Mouse (Mus musculus): ENCODE results near the gene Tor1aip1.
"Not testable (repeated sequence)": the region's sequence is repeated elsewhere in the genome, so short reads cannot be mapped to it uniquely, and the experiment has no call there.

Tor1aip1 gene

GRCm38 (mm10) chr1:156035930-156036737 is at the start of gene Tor1aip1:
Tor1aip1 (minus strand) TSS chr1:156036480.
- peak; percentile 94 for DNase-seq (ENCODE audit: low read depth)

- DNase-seq (ENCODE audit: low read depth), result peak; percentile 41
These were observed 49.5 kb upstream of the Tor1aip1 start for GRCm38 (mm10) chr1:156085770-156086169.

GRCm38 (mm10) chr1:156084603-156085002 is 48.3 kb upstream of the Tor1aip1 start:
- DNase-seq (ENCODE audit: low read depth), result no peak

- DNase-seq (ENCODE audit: low read depth), result no peak
These were observed 41.4 kb upstream of the Tor1aip1 start for GRCm38 (mm10) chr1:156077655-156078054.

GRCm38 (mm10) chr1:156076474-156076873 is 40.2 kb upstream of the Tor1aip1 start:
- no peak for DNase-seq (ENCODE audit: low read depth)

GRCm38 (mm10) chr1:156074575-156074974 is 38.3 kb upstream of the Tor1aip1 start:
- no peak for DNase-seq (ENCODE audit: low read depth)

GRCm38 (mm10) chr1:156073169-156073821 is 37.0 kb upstream of the Tor1aip1 start:
- DNase-seq (ENCODE audit: low read depth), result no peak

- no peak for DNase-seq (ENCODE audit: low read depth)
These were observed 33.8 kb upstream of the Tor1aip1 start for GRCm38 (mm10) chr1:156070106-156070505.

- DNase-seq (ENCODE audit: low read depth), result no peak
These were observed 29.9 kb upstream of the Tor1aip1 start for GRCm38 (mm10) chr1:156066133-156066532.

GRCm38 (mm10) chr1:156062193-156062592 is 25.9 kb upstream of the Tor1aip1 start:
- no peak for DNase-seq (ENCODE audit: low read depth)

- DNase-seq (ENCODE audit: low read depth), result no peak
These were observed 21.9 kb upstream of the Tor1aip1 start for GRCm38 (mm10) chr1:156058207-156058606.

GRCm38 (mm10) chr1:156046688-156047087 is 10.4 kb upstream of the Tor1aip1 start:
- no peak for DNase-seq (ENCODE audit: low read depth)

- DNase-seq (ENCODE audit: low read depth), result no peak
These were observed 7.9 kb upstream of the Tor1aip1 start for GRCm38 (mm10) chr1:156044211-156044611.

GRCm38 (mm10) chr1:156043027-156043426 is 6.7 kb upstream of the Tor1aip1 start:
- no peak for DNase-seq (ENCODE audit: low read depth)

GRCm38 (mm10) chr1:156042481-156042880 is 6.2 kb upstream of the Tor1aip1 start:
- DNase-seq (ENCODE audit: low read depth), result no peak

GRCm38 (mm10) chr1:156041451-156042241 is 5.4 kb upstream of the Tor1aip1 start:
- no peak for DNase-seq (ENCODE audit: low read depth)

GRCm38 (mm10) chr1:156040731-156041401 is 4.6 kb upstream of the Tor1aip1 start:
- peak; percentile 90 for DNase-seq (ENCODE audit: low read depth)

GRCm38 (mm10) chr1:156039989-156040388 is 3.7 kb upstream of the Tor1aip1 start:
- not testable (repeated sequence) for DNase-seq (ENCODE audit: low read depth)

GRCm38 (mm10) chr1:156037144-156037583 is 884 bp upstream of the Tor1aip1 start:
- DNase-seq (ENCODE audit: low read depth), result no peak

GRCm38 (mm10) chr1:156035269-156035929 is 881 bp downstream of the Tor1aip1 start, which contains the start of gene Tor1aip2:
Tor1aip2 (plus strand) TSS chr1:156035403.
- DNase-seq (ENCODE audit: low read depth), result peak; percentile 68

- DNase-seq (ENCODE audit: low read depth), result no peak
These were observed 1.6 kb downstream of the Tor1aip1 start for GRCm38 (mm10) chr1:156034661-156035060.
